Mouse (Mus musculus): Measurements from ENCODE around the gene Myt1. TPM values are rescaled to one million over a fixed set of nuclear protein-coding genes. Genes with fewer than 3 reads are reported as not detected.
A peak's percentile ranks its signal among the peaks of the same experiment; 100 is the strongest.

Gene Myt1
- polyA plus RNA-seq, 1 experiment from 2014 or later = 11.0 TPM

- H3K27me3 ChIP-seq (replicated peaks; ENCODE audit: control insufficient read depth, insufficient read depth, low read length) = no peaks in the 10 kb centered on the region
- ATAC-seq = no peak
- 64% methylated on average over 5 of the region's 5 CpGs for WGBS
- H3K4me3 ChIP-seq (ENCODE audit: low read length) = no peak overlapping the region
- no peak overlapping the region for H3K4me2 ChIP-seq (ENCODE audit: low read length)
- H3K36me3 ChIP-seq (ENCODE audit: control insufficient read depth, insufficient read depth, low read length) = peaks cover 11% of the 10 kb centered on the region
- peaks cover 18% of the 10 kb centered on the region for H3K4me1 ChIP-seq (ENCODE audit: control insufficient read depth, insufficient read depth, low read depth, low read length)
- no peak overlapping the region for H3K9ac ChIP-seq (ENCODE audit: low read depth, low read length)
- H3K9me3 ChIP-seq (ENCODE audit: control insufficient read depth, low read length) = no peaks in the 10 kb centered on the region
- H3K27ac ChIP-seq (ENCODE audit: low read depth, low read length) = no peak overlapping the region
These were observed 103.8 kb downstream of the Myt1 start for GRCm38 (mm10) chr2:181866931-181867330.

- no peak overlapping the region for H3K9ac ChIP-seq (ENCODE audit: low read depth, low read length)
- ATAC-seq = 0 out of 2 replicates have a peak, but pooled peaks have one; percentile 30
- peaks cover under 1% of the 10 kb centered on the region; the same call in 1 of the 2 replicates for H3K4me1 ChIP-seq (ENCODE audit: control insufficient read depth, insufficient read depth, low read depth, low read length)
- peaks cover 11% of the 10 kb centered on the region for H3K36me3 ChIP-seq (ENCODE audit: control insufficient read depth, insufficient read depth, low read length)
- H3K27me3 ChIP-seq (replicated peaks; ENCODE audit: control insufficient read depth, insufficient read depth, low read length) = no peaks in the 10 kb centered on the region
- H3K9me3 ChIP-seq (ENCODE audit: control insufficient read depth, low read length) = no peaks in the 10 kb centered on the region
- H3K4me2 ChIP-seq (ENCODE audit: low read length) = no peak overlapping the region
- H3K27ac ChIP-seq (ENCODE audit: low read depth, low read length) = no peak overlapping the region
- H3K4me3 ChIP-seq (ENCODE audit: low read length) = no peak overlapping the region
- 97% methylated on average over 2 of the region's 2 CpGs for WGBS
These were observed 107.9 kb downstream of the Myt1 start for GRCm38 (mm10) chr2:181871039-181871438.

Other genes with a start within 250 kb of the Myt1 start
- 284 and 286 TPM in 2 replicates for gene Dnajc5, start 242.8 kb upstream of the Myt1 start, polyA plus RNA-seq (2015; fragmentation: Nextera tagmentation; extraction: Ambion mirVana)
- 58.5 and 59.4 TPM in 2 replicates for gene Uckl1, start 178.4 kb upstream of the Myt1 start, polyA plus RNA-seq (2015; fragmentation: Nextera tagmentation; extraction: Ambion mirVana)
- gene Prpf6, start 171.5 kb upstream of the Myt1 start, polyA plus RNA-seq (2015; fragmentation: Nextera tagmentation; extraction: Ambion mirVana) = 57.3 and 63.6 TPM in 2 replicates
- 44.9 and 65.1 TPM in 2 replicates for gene Zfp512b, start 170.5 kb upstream of the Myt1 start, polyA plus RNA-seq (2015; fragmentation: Nextera tagmentation; extraction: Ambion mirVana)
- gene Samd10, start 164.1 kb upstream of the Myt1 start, polyA plus RNA-seq (2015; fragmentation: Nextera tagmentation; extraction: Ambion mirVana) = 192 and 201 TPM in 2 replicates
- gene Gm29797, start 106.3 kb upstream of the Myt1 start, polyA plus RNA-seq (2015; fragmentation: Nextera tagmentation; extraction: Ambion mirVana) = not detected in 2 replicates
- gene Sox18, start 91.7 kb upstream of the Myt1 start, polyA plus RNA-seq (2015; fragmentation: Nextera tagmentation; extraction: Ambion mirVana) = 18.0 TPM in 2 replicates
- gene Tcea2, start 83.0 kb upstream of the Myt1 start, polyA plus RNA-seq (2015; fragmentation: Nextera tagmentation; extraction: Ambion mirVana) = 47.7 and 50.0 TPM in 2 replicates
- gene Rgs19, start 69.4 kb upstream of the Myt1 start, polyA plus RNA-seq (2015; fragmentation: Nextera tagmentation; extraction: Ambion mirVana) = 68.9 and 71.9 TPM in 2 replicates
- not detected in 2 replicates for gene Lkaaear1, start 64.9 kb upstream of the Myt1 start, polyA plus RNA-seq (2015; fragmentation: Nextera tagmentation; extraction: Ambion mirVana)
- gene Oprl1, start 48.3 kb upstream of the Myt1 start, polyA plus RNA-seq (2015; fragmentation: Nextera tagmentation; extraction: Ambion mirVana) = 93.8 and 96.3 TPM in 2 replicates
- 27.7 and 31.0 TPM in 2 replicates for gene Pcmtd2, start 74.5 kb downstream of the Myt1 start, polyA plus RNA-seq (2015; fragmentation: Nextera tagmentation; extraction: Ambion mirVana)
- 69.8 and 79.0 TPM in 2 replicates for gene Polr3k, start 101.0 kb downstream of the Myt1 start, polyA plus RNA-seq (2015; fragmentation: Nextera tagmentation; extraction: Ambion mirVana)
- gene Gm14496, start 227.8 kb downstream of the Myt1 start, polyA plus RNA-seq (2015; fragmentation: Nextera tagmentation; extraction: Ambion mirVana) = not detected in 2 replicates

Measured in hindbrain, embryonic 16.5 days (tissue).